Mouse (Mus musculus) v-Abl transformed pro-B cells (cell line): Measurements from ENCODE around the gene Hcar1.

Source experiments
- in situ Hi-C, 2 experiments: fragments of 400-800 bp; cut with MboI; formaldehyde crosslinking; loops; one replicate each; pipeline ENCODE4 v1.15.1; 2025; ENCODE audit not compliant: unreplicated experiment in 2 of 2

Gene Hcar1

DNA sequence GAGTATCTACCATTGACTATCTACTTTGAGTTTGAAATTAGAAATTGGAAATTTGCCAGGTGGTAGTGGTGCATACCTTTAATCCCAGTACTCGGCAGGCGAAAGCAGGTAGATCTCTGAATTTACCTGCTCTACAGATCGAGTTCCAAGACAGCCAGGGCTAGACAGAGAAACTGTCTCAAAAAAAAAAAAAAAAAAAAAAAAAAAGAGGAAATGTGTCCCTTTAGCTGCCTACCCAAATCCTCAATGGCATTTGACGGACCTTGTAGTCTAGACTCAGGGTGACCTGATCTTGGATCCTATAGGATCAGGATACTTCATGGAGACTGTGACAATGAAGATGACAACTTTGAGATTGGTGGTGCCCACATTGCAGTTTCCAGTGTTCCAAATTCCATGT, 13.4 kb downstream of the Hcar1 start:
- in situ Hi-C loops: no loop called here

DNA sequence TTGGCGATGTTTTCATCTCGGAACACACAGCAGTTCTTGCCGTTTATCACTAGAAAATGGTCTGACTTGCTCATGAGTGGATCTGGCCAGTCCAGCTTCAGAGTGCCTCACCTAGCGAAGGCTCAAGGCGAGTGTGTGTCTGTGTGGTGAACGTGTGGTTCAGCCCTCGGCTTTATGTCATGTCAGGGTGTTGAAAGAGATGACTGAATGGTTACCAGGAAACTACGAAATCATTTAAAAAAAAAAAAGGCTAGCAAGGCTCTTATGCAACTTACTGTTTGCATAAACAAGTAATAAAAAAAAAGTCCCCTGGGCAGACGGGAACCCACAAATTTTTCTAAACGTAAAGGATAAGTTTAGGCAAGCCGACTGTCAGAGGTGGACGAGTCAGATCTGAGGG, 14.5 kb downstream of the Hcar1 start, which contains the start of gene Hcar2:
Gene Hcar2 (minus strand): TSS at position 135 of the 400 bp plus-strand sequence.
- in situ Hi-C loops: no loop called here

DNA sequence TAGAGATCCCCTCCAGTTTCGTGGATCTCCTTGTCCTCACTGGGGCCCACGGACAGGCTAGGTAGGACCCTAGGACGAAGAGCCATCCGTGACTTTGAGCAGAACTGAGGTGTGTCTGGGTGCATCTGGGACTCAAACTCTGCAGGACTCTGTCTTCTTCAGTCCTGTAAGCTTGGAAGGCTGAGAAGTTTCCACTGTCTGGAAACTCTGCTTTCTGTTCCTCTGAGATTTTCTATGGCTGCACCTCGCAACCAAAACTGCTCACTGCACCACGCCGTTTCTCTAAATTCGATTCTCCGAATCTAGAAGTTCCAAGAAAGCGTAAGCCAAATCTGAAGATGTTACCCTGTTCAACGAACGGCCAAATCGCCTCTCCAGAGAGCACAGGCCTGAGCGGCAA, 15.9 kb downstream of the Hcar1 start:
- in situ Hi-C loops: no loop called here

DNA sequence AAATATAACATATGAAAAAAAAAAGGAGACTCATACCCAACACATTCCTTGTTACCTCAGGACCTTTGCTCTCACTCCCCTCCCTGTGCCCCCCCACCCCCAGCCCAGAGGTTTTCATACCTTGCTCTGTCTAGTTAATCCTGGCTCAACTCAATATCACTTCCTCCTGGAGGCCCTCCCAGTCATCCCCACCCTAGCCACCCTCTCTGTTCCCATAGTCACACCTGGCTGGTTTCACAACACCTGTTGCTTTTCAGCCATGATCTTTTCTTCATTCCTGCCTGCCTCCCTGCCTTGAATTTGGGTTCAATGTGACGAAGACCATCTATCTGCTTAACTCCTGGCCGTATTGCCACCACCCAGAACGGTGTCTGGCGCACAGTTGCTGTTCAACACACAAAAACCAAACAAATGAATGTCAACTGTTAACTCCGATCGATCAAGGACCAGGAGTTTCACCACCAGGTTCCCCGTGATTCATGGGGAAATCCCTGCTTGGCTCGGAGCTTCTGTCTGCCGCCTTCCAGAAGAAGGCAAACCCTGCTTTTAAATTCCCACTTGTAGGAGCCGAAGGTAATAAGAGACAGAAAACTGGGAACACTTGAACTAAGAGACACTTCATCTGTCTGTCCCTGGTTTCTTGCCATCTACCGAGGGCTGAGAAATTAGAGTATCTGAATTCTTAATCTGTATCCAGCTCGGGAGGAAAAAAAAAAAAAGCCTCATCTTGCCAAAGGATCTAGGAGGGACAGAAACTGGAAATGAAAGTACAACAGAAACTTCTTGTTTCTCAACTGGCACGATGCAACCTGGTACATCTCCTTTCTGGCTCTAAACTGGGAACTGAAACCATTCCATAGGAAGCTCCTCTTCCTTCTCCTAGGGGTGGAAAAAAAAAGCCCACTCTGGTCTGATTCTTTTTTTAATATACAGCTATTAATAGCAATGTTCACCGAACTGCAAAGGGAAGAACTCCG, 17.2 kb downstream of the Hcar1 start:
- in situ Hi-C loops: no loop called here

DNA sequence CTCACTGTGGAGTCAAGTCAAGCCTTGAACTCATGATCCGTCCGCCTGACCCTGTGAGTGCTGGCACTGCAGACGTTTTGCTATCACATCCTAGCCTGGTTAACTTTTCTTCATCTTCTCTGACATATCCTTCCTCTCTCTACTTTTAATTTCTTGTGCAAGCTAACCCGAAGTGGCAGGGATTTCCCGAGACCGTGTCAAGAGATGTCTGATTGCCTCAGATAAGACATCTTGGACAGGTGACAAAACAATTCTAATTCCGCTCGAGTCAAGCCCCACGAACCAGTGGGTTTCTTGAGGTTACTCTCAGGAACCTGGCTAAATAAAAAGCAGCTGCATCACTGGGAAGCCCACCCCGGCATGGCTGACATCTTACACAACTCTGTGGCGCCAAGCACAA, 21.0 kb downstream of the Hcar1 start:
- in situ Hi-C loops: no loop called here

DNA sequence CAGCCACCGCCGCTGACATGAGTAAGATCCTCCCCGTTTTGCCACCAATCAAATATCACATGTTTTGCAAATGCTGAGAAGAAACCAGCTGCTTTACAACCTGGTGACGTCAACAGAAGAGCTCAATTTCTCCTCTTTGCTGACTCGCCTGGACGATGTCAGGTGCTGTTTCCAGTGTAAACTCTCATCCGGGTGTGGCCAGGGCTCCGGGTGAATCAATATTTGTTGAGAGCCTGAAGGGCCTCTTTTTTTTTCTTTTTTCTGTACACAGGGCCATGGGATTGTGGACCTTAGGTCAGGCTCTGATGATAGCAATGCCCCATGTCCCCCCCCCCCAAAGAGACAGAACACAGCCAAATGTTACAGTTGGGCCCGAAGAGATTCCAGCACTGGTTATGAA, 25.3 kb downstream of the Hcar1 start:
- in situ Hi-C loops: no loop called here

DNA sequence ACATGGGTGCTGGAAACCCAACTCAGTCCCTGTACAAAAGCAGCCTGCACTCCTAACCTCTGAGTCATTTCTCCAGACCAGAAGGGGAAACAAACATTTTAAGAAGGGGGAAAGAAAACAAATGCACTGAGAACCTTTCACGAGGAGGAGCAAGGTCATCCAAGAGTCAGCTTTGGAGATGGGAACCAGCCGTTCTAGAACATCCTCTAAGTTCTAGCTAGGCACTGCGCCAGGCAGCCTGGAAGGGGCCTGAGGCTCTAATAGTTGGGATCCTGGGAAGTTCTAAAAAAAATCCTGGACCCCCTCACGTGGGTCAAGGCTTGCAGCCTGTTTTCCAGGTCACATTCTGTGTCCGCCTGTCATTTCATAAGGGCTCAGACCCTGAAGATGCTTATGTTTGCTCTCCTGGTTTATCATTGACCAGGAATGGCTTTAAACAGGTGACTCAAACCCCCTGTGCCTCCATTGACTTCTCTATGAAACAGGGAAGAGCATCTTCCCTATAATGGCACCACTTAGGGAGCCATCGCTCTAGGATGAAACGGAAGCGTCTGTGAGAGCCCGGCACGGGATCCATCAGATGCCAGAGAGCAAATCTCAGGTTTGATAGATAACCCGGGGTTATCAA, 25.8 kb downstream of the Hcar1 start:
- in situ Hi-C loops: no loop called here

DNA sequence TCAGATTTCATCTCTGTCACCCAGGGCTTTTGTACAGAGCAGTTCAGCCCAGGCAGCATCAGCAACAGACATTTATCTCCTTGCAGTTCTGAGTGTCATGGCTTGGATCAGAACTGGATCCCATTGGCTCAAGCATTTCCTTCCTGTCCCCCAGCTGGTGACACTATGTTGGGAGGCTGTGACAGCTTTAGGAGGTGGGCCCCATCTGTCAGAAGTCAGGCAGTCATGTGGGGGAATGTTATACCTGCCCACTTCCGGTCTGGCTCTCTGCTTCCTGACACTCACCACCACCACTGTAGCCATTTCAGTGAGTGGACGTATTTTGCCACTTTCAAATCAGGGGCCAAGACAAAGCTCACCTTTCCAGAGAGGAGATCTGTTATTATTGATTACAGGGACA, 28.4 kb downstream of the Hcar1 start:
- in situ Hi-C loops: no loop called here

DNA sequence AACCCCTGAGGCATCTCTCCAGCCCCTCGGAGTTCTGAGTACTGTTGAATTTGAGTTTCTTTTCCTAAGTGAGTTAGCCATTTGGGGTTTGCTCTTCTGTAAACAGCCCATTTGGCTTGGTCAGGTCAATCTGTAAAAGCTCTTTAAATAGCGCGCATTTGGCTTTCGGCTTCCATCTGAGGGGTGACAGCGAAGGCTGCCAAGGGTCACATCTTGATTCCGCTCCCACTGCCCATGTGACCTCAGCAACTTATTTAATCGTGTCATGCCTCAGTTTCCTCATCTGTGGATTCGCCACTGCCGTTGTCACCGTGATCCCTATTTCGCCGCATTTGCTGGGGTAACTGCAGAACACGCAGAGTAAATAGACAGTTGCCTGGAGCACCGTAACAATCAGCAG, 35.5 kb downstream of the Hcar1 start:
- in situ Hi-C loops: no loop called here

DNA sequence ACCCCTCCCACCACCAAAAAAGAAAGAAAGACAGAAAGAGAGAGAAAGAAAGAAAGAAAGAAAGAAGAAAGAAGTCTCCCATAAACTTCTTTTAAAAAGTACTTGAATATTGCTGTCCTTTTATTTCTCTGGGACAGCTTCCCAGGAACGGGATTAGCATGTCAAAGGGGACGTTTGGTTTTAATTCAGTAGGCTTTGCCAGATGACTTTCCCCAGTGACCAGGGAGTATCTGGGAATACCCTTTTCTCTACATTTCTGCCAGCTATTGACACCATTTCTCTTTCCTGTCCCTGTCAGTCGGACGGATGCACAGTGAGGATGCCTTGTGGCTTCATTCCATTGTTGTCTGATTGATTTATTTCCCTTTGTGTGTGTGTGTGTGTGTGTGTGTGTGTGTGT, 36.0 kb downstream of the Hcar1 start:
- in situ Hi-C loops: no loop called here

DNA sequence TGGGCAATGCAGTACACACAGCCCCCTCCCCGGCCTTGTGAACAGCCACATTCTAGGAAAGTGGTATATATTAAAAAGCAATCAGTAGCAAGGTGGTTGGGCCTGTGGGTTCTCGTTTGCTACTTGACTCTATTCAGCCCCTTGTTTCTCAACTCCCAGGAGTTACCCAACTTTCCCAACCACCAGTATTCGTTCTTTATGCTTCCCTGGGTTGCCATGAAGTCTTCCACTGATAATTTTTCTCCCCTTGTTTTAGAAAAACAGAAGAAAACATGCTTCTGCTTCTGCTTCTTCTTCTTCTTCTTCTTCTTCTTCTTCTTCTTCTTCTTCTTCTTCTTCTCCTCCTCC, 36.9 kb downstream of the Hcar1 start:
- in situ Hi-C loops: no loop called here

DNA sequence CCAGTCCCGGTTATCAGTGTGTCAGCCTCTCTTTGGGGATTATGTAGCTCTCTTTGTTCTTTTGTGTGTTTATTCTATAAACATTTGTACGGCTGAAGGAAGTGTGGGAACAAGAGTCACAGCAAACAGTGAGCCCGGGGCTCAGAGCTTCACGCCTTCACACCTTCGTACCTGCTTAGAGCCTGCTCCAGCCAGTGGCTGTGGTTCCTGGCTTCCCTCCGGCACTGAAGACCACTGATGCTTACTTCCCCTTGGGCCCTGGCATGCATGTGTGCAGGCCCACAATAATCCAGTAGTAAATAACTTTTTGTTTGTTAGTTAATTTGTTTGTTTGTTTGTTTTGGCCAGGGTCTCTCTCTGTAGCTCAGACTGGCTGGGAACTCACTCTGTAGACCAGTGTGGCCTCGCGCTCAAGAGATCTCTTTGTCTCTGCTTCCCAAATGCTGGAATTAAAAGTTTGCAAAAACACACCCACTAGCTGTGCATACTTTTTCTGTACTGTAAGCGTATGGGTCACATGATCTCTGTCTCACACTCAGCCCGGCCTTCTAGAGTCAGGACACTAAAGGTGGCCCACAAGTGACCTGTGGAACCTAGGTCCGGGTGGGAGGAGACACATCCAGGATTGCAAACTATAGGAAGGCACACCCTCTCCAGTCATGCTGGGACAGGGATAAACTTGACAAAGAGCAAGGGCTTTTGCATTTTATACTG, 37.4 kb downstream of the Hcar1 start:
- in situ Hi-C loops: no loop called here

DNA sequence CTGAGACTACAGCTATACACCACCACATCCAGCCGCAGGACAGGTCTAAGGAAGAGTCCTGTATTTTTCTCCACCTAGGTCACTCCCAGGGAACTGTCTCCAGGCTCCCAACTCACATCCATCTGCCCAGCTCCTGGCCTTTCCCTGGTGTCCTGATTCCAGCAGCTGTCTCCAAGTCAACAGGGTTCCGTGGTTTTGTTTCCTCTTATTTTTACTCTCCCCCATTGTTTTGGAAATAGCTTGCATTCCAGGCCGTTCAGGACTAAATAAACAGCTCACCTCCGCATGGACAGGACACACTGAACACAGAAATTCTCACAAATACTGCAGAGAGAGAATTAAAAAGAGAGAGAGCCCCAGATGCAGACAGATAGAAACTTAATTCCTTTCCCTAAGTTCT, 42.4 kb downstream of the Hcar1 start:
- in situ Hi-C loops: no loop called here

DNA sequence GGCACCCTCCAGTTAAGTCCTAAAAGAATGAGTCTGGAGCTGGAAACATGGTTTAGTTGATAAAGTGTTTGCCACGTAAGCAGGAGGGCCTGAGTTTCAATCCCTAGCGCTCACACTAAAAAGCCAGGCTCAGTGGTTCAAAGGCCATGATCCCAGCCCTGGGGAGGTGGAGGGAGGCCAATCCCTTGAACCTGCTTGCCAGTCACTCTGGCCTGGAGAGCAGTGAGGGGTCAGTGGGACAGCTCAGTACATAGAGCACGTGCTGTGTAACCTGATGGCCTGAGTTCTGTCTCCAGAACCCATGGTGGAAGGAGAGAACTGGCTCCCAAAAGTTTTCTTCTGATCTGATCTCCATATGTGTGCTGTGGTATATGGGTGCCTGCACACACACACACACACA, 45.0 kb downstream of the Hcar1 start:
- in situ Hi-C loops: no loop called here

DNA sequence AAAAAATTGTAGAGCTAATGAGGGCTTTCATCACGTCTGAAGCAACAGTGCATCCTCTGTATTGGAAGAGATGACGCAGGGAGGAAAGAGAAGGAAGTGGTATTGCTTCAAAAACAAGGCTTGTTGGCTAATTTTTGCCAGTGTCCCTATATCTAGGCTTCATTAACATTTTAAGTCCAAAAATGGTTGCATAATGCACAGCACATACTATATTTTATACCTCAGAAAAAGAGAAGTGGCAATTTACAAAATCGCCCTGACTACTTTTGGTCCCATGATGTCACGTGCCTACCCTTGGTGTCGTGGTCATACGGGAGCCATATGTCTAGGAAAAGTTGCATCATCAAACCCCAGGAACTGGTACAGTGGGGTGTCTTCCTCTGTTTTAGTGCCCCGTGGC, 47.5 kb downstream of the Hcar1 start:
- in situ Hi-C loops: no loop called here

DNA sequence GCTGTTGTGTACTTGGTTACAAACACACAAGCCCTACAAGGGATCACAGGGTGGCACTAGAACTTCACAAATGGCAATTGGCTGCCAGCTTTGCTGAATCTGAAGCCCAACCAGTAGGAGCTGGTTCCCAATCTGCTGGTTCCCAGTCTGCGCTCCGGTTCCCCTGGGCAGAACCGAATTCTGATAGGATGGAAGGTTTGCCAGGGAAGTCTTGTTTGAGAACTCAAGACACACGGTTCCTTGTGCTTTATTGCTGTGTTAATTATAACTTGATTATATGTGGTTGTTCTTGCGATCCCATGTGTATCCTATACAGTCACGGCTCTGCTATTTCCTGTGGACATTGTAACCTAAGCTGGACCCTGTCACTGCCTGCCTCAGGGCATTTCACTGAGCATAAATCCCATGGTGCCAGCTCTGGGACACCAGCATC, 52.1 kb downstream of the Hcar1 start:
- in situ Hi-C loops: no loop called here
